Mouse (Mus musculus) CH12.LX (cell line): ENCODE results near the gene Arhgap45.

ENCODE experiments used
- CTCF ChIP-seq, 2 experiments: IDR thresholded peaks in 1 of 2; conservative IDR thresholded peaks in 1 of 2; 2 replicates each; pipeline ENCODE4 v1.5.1; 2011 to 2012; ENCODE audit warnings: low read depth in 2 of 2, low read length in 2 of 2, improper control_type of control experiment in 1 of 2, inconsistent platforms in 1 of 2, mild to moderate bottlenecking in 1 of 2, moderate library complexity in 1 of 2
- EP300 ChIP-seq: IDR thresholded peaks from 2 replicates; pipeline ENCODE4 v1.6.1; 2011; ENCODE audit warnings: low read length, improper control_type of control experiment
- ETS1 ChIP-seq: conservative IDR thresholded peaks from 2 replicates; pipeline ENCODE4 v1.6.1; 2012; ENCODE audit warnings: low read depth, mild to moderate bottlenecking, inconsistent platforms, low read length, improper control_type of control experiment, moderate library complexity
- MEF2A ChIP-seq: IDR thresholded peaks from 2 replicates; pipeline ENCODE4 v1.6.1; 2014; ENCODE audit warnings: low read depth, mild to moderate bottlenecking, inconsistent platforms, low read length, improper control_type of control experiment, borderline replicate concordance
- MXI1 ChIP-seq: IDR thresholded peaks from 2 replicates; pipeline ENCODE4 v1.6.1; 2011; ENCODE audit warnings: mild to moderate bottlenecking, low read depth, low read length, improper control_type of control experiment
- USF1 ChIP-seq: IDR thresholded peaks from 2 replicates; pipeline ENCODE4 v1.6.1; 2014; ENCODE audit warnings: low read depth, mild to moderate bottlenecking, inconsistent platforms, low read length, improper control_type of control experiment
- ZMIZ1 ChIP-seq: IDR thresholded peaks from 2 replicates; pipeline ENCODE4 v1.6.1; 2012; ENCODE audit warnings: low read depth, mild to moderate bottlenecking, inconsistent platforms, low read length, improper control_type of control experiment
- ZNF384 ChIP-seq: IDR thresholded peaks from 2 replicates; pipeline ENCODE4 v1.6.1; 2012; ENCODE audit warnings: low read depth, low read length, improper control_type of control experiment, inconsistent platforms

DNA sequence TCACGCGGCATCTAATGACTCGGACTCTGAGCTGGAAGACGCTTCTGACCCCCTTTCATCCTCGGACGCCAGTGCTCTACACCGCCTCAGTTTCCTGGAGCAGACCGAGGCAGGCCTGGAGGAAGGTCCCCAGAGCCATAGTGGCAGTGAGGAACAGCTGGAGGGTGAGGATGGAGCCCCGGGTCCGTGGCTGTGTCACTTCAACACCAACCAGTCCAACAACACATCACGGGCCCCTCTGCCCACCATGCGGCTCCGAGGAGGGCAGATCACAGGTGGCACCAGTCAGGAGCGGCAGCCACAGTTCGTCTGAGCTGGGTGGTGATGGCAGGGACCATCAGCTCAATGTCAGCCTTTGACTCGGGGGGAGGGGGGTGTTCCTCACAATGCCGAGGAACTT, 14.3 kb downstream of the Arhgap45 start:
- TF ChIP-seq MEF2A = no peak
- TF ChIP-seq MXI1 = no peak
- TF ChIP-seq ZNF384 = no peak
- TF ChIP-seq EP300 = no peak
- no peak for TF ChIP-seq ZMIZ1
- no peak for TF ChIP-seq CTCF (conservative IDR thresholded peaks at IDR 0.05 in 1 of 2, IDR thresholded peaks at IDR 0.05 in 1 of 2; ENCODE audit: low read depth in 2 of 2, low read length in 2 of 2)
- TF ChIP-seq USF1 = no peak
- no peak for TF ChIP-seq ETS1
